Mouse (Mus musculus) forebrain, embryonic 11.5 days (tissue): ENCODE measurements at regions not wholly inside any gene's neighbourhood (a gene's known extent, or its start where the extent isn't known, plus 50 kb on each side); places are given as distances from the start of the nearest gene placed in this dataset.

Experiments used
- ATAC-seq: fragments of 200-750 bp; cut with Nextera tagmentation; replicated peaks from 2 replicates; pipeline ENCODE4 v1.8.0; 2017; ENCODE audit warnings: moderate TSS enrichment; ENCODE audit not compliant: low FRiP score
- DNase-seq: peaks from one replicate; pipeline ENCODE4 v3.0.0-alpha.2; 2017; ENCODE audit warnings: low spot score
- H3K27ac ChIP-seq: fragments of 300-500 bp; sonication (generic); 2 replicates; pipeline ENCODE4 v1.5.1; 2014; ENCODE audit warnings: low read depth, low read length
- H3K27me3 ChIP-seq: fragments of 300-500 bp; sonication (generic); 2 replicates; pipeline ENCODE4 v1.6.1; 2014; ENCODE audit warnings: mild to moderate bottlenecking, low read length, mixed read lengths; ENCODE audit not compliant: control insufficient read depth, insufficient read depth
- H3K36me3 ChIP-seq: fragments of 300-500 bp; sonication (generic); 2 replicates; pipeline ENCODE4 v1.6.1; 2014; ENCODE audit warnings: mild to moderate bottlenecking, low read length, moderate library complexity, mixed read lengths; ENCODE audit not compliant: control insufficient read depth, insufficient read depth
- H3K4me1 ChIP-seq: fragments of 300-500 bp; sonication (generic); replicated peaks from 2 replicates; pipeline ENCODE4 v1.6.1; 2014; ENCODE audit warnings: low read length, mixed read lengths; ENCODE audit not compliant: control insufficient read depth, insufficient read depth
- H3K4me2 ChIP-seq: fragments of 300-500 bp; sonication (generic); 2 replicates; pipeline ENCODE4 v1.6.1; 2014; ENCODE audit warnings: low read depth, mild to moderate bottlenecking, low read length, moderate library complexity, mixed read lengths; ENCODE audit not compliant: severe bottlenecking
- H3K4me3 ChIP-seq: fragments of 300-500 bp; sonication (generic); 2 replicates; pipeline ENCODE4 v1.5.1; 2014; ENCODE audit warnings: low read depth, low read length
- H3K9ac ChIP-seq: fragments of 300-500 bp; sonication (generic); 2 replicates; pipeline ENCODE4 v1.6.1; 2014; ENCODE audit warnings: low read length
- H3K9me3 ChIP-seq: fragments of 300-500 bp; sonication (generic); 2 replicates; pipeline ENCODE4 v1.6.1; 2016; ENCODE audit warnings: low read length, mixed read lengths; ENCODE audit not compliant: control insufficient read depth
- WGBS: fragments of 180-500 bp; shearing (Covaris S2); extraction: QIAGEN DNeasy Blood & Tissue Kit; methylation state at CpG from one replicate; pipeline ENCODE4 v1.1.7; 2014; 5-methylcytosine and 5-hydroxymethylcytosine counted together

DNA sequence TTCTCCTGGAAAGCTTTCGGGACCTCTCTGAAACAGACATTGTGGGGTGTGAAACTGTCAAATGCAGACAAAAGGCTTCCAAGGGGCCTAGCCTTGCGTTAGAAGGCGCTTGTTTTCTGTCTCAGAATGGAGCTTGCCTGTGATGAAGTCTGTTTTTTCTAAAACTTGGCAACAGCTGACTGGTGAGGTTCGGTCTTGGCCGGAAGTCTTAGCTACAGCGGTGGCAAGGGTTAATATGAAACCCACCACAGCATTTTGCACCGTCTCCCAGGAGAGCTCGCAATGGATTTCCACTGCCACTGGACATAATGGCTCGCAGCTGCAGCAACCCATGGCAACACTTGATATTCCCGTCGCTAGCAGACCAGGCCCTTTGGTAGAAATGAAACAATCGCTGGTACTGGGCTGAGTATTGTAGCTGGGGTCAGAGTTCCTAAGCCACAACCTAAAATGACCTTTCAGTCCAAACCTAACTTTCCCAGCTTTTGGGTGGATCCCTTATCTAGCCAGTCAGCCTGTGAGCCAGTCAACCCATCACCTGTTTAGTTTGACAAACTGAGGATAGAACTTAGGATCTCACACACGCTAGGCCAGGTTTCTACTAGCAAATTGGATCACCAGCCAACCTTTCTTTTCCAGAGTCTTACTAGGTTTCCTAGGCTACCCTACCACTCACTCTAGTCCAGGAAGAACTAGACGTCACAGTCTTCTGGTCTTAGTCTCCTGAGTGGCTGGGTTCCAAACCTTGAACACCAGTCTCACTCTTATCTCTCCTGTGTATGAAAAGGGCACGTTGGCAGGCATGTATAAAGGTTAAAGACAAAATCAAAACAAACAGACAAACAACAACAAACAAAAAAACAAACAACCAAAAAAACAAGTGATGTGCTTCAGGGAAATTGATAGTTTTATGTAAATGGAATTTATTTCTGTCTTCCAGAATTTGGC, 592.7 kb downstream of the Kcnj2 start:
- DNase-seq (peak; percentile 52), ATAC-seq (0 out of 2 replicates have a peak, but pooled peaks have one; percentile 36)
- Histone ChIP-seq H3K27me3 (no peaks in the 10 kb centered on the region), H3K4me3 (no peak overlapping the region), H3K4me2 (no peak overlapping the region), H3K36me3 (no peaks in the 10 kb centered on the region), H3K4me1 (0 out of 2 replicates have a peak, but pooled peaks cover 3% of the 10 kb centered on the region), H3K27ac (no peak overlapping the region), H3K9ac (no peak overlapping the region), H3K9me3 (no peaks in the 10 kb centered on the region)
- WGBS, result 35% methylated on average over 15 of the region's 15 CpGs

- Histone ChIP-seq H3K4me2 (no peak overlapping the region), H3K4me1 (0 out of 2 replicates have a peak, but pooled peaks cover 3% of the 10 kb centered on the region), H3K36me3 (no peaks in the 10 kb centered on the region), H3K9ac (no peak overlapping the region), H3K27me3 (no peaks in the 10 kb centered on the region), H3K27ac (no peak overlapping the region), H3K9me3 (no peaks in the 10 kb centered on the region), H3K4me3 (no peak overlapping the region)
- DNase-seq (no peak), ATAC-seq (no peak)
- 82% methylated on average over 3 of the region's 3 CpGs for WGBS
Measured at GRCm38 (mm10) chr11:111663269-111663668, 597.3 kb downstream of the Kcnj2 start.

- Histone ChIP-seq H3K9me3 (no peaks in the 10 kb centered on the region), H3K4me2 (no peak overlapping the region), H3K4me1 (no peaks in the 10 kb centered on the region), H3K27me3 (no peaks in the 10 kb centered on the region), H3K9ac (no peak overlapping the region), H3K27ac (no peak overlapping the region), H3K4me3 (no peak overlapping the region), H3K36me3 (no peaks in the 10 kb centered on the region)
- 71% methylated on average over 6 of the region's 6 CpGs for WGBS
- ATAC-seq (no peak), DNase-seq (no peak)
Measured at GRCm38 (mm10) chr11:111666336-111666735, 600.4 kb downstream of the Kcnj2 start.

DNA sequence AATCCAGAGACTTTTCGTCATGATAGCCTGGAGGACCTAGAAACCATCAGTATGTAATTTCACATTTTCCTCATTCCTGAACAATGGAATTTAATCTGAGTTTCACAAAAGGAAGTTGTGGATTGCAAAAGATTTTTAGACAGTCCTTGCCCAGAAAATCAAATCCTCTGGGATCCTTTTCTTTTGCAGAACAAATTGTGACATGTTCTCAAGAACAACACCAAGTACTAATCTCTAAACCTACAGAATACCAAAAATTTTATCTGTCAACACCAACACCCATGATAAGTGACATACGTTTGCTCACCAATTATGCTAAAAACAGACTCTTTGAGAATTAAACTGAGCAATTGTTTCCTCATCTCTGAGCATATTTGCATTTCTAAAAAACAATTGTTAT, 605.9 kb downstream of the Kcnj2 start:
- no peak overlapping the region for H3K9ac ChIP-seq
- WGBS, result 75% methylated on average over 2 of the region's 2 CpGs

DNA sequence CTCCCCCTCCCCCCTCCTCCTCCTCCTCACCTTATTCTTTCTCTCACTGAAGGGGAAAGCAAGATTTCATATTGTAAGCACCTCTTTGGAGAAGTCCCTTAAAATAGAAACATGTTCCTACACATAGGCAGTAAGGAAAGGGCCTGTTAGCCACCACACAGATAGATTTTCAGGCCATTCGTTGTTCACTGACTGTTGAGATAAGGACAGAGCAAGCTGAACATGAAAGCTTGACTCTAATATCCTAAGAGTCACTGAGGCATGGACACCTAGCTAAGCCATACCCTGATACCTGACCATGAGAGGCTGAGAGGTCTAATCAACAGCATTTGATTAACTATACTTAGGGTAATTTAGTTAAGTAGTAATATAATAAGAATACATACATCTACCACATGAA, 609.7 kb downstream of the Kcnj2 start:
- H3K4me2 ChIP-seq, result no peak overlapping the region
- H3K4me1 ChIP-seq, result no peaks in the 10 kb centered on the region
- no peaks in the 10 kb centered on the region for H3K9me3 ChIP-seq
- H3K9ac ChIP-seq, result no peak overlapping the region
- H3K36me3 ChIP-seq, result no peaks in the 10 kb centered on the region
- H3K27ac ChIP-seq, result no peak overlapping the region
- H3K27me3 ChIP-seq, result no peaks in the 10 kb centered on the region
- WGBS, result 93% methylated on average over 1 of the region's 1 CpGs
- DNase-seq (no peak), ATAC-seq (no peak)
- H3K4me3 ChIP-seq, result no peak overlapping the region

More for the DNA sequence above, 605.9 kb downstream of the Kcnj2 start:
- no peak overlapping the region for H3K4me2 ChIP-seq
- no peak overlapping the region for H3K4me3 ChIP-seq
- no peaks in the 10 kb centered on the region for H3K4me1 ChIP-seq
- no peak overlapping the region for H3K27ac ChIP-seq
- H3K36me3 ChIP-seq, result no peaks in the 10 kb centered on the region
- H3K9me3 ChIP-seq, result no peaks in the 10 kb centered on the region
- no peaks in the 10 kb centered on the region for H3K27me3 ChIP-seq
- ATAC-seq (no peak), DNase-seq (no peak)

GRCm38 (mm10) chr11:111682341-111682740, 616.4 kb downstream of the Kcnj2 start:
- Histone ChIP-seq H3K9me3 (no peaks in the 10 kb centered on the region), H3K9ac (no peak overlapping the region), H3K27me3 (no peaks in the 10 kb centered on the region), H3K4me1 (no peaks in the 10 kb centered on the region), H3K36me3 (no peaks in the 10 kb centered on the region), H3K4me2 (no peak overlapping the region), H3K27ac (no peak overlapping the region), H3K4me3 (no peak overlapping the region)
- ATAC-seq, result no peak
- DNase-seq, result no peak
- WGBS, result 87% methylated on average over 7 of the region's 7 CpGs

GRCm38 (mm10) chr11:111683909-111684308, 617.9 kb downstream of the Kcnj2 start:
- Histone ChIP-seq H3K27ac (no peak overlapping the region), H3K4me1 (no peaks in the 10 kb centered on the region)
- DNase-seq, result no peak

DNA sequence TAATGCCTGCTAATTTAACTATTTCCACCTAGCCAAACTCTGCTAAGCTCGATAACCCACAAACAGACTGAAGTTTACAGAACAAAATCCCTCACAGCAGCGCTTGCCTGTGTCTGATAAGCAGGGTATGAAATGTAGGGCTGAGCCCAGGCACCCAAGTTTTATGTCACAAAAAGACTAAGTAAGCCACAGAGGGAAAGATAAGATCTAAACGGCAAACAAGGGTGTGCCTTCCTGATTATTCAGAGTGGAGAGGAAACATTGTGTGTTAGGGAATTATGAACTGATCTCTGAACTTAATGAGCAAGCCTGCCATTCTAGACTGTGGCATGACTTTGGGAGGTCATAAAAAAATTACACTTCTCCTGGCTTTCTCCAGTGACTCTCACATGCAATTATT, 621.8 kb downstream of the Kcnj2 start:
- no peak for ATAC-seq

More at GRCm38 (mm10) chr11:111683909-111684308, 617.9 kb downstream of the Kcnj2 start:
- WGBS, result 92% methylated on average over 4 of the region's 4 CpGs
- no peak overlapping the region for H3K4me3 ChIP-seq
- H3K4me2 ChIP-seq, result no peak overlapping the region
- H3K9ac ChIP-seq, result no peak overlapping the region
- no peaks in the 10 kb centered on the region for H3K9me3 ChIP-seq
- H3K36me3 ChIP-seq, result no peaks in the 10 kb centered on the region
- H3K27me3 ChIP-seq, result no peaks in the 10 kb centered on the region
- ATAC-seq, result no peak

More for the DNA sequence above, 621.8 kb downstream of the Kcnj2 start:
- Histone ChIP-seq H3K4me1 (no peaks in the 10 kb centered on the region), H3K9ac (no peak overlapping the region), H3K27ac (no peak overlapping the region), H3K27me3 (no peaks in the 10 kb centered on the region), H3K9me3 (no peaks in the 10 kb centered on the region), H3K36me3 (no peaks in the 10 kb centered on the region), H3K4me3 (no peak overlapping the region), H3K4me2 (no peak overlapping the region)
- no peak for DNase-seq
- 76% methylated on average over 3 of the region's 3 CpGs for WGBS
